Mouse (Mus musculus) monocyte, adult 5-6 weeks (primary cell): Measurements from ENCODE around the gene Pde12. TPM values are rescaled to one million over a fixed set of nuclear protein-coding genes. Genes with fewer than 3 reads are reported as not detected.
A peak's percentile ranks its signal among the peaks of the same experiment; 100 is the strongest.

Source experiments
- ATAC-seq: fragments of 153-309, 156-312 bp; replicated peaks from 2 replicates; pipeline ENCODE4 v1.8.0; 2017; ENCODE audit warnings: mild to moderate bottlenecking; ENCODE audit not compliant: low TSS enrichment, insufficient number of reproducible peaks, severe bottlenecking, poor library complexity, low FRiP score
- total RNA-seq: library from RNA; stranded (forward); fragments of 200-1000, 200-491, 200-594 nt; gene quantifications from 3 replicates; pipeline ENCODE4 v1.2.3, GENCODE M21; 2017

Pde12 gene
- total RNA-seq, 1 experiment from 2014 or later, result 8.6 TPM

GRCm38 (mm10) chr14:26651901-26652300 lies 17.8 kb downstream of the Pde12 start:
- no peak for ATAC-seq

GRCm38 (mm10) chr14:26647811-26648210 lies 21.9 kb downstream of the Pde12 start:
- ATAC-seq, result no peak

- no peak for ATAC-seq
These were observed 23.6 kb downstream of the Pde12 start for GRCm38 (mm10) chr14:26645989-26646650.

GRCm38 (mm10) chr14:26643006-26643624 lies 26.6 kb downstream of the Pde12 start:
- no peak for ATAC-seq

GRCm38 (mm10) chr14:26639961-26640360 lies 29.7 kb downstream of the Pde12 start:
- no peak for ATAC-seq

- ATAC-seq, result no peak
These were observed 30.4 kb downstream of the Pde12 start for GRCm38 (mm10) chr14:26639251-26639650.

GRCm38 (mm10) chr14:26638708-26639084 lies 31.0 kb downstream of the Pde12 start:
- peak; percentile 63 for ATAC-seq

GRCm38 (mm10) chr14:26637851-26638707 lies 31.6 kb downstream of the Pde12 start, which contains the start of gene Arf4:
Gene Arf4 (plus strand): TSS chr14:26638074.
- peak; percentile 99 for ATAC-seq

- ATAC-seq, result no peak
These were observed 32.4 kb downstream of the Pde12 start for GRCm38 (mm10) chr14:26637025-26637850.

- ATAC-seq, result peak; percentile 73
These were observed 43.0 kb downstream of the Pde12 start for GRCm38 (mm10) chr14:26626605-26627140.

- no peak for ATAC-seq
These were observed 44.4 kb downstream of the Pde12 start for GRCm38 (mm10) chr14:26625301-26625700.

GRCm38 (mm10) chr14:26610689-26611088 lies 59.0 kb downstream of the Pde12 start:
- ATAC-seq, result no peak

Other genes starting within 250 kb of the Pde12 start
- gene Slmap, start 135.0 kb downstream of the Pde12 start, total RNA-seq, result 76.2 to 135 TPM (median 95.9 TPM) in 3 replicates
- gene Dennd6a, start 96.0 kb downstream of the Pde12 start, total RNA-seq, result 28.5 to 43.1 TPM (median 32.7 TPM) in 3 replicates
- 125 to 462 TPM (median 150 TPM) in 3 replicates for gene Arf4, start 31.8 kb downstream of the Pde12 start, total RNA-seq
- 16.9 to 28.6 TPM (median 19.4 TPM) in 3 replicates for gene Dnah12, start 23.4 kb upstream of the Pde12 start, total RNA-seq
- 1.9 to 4.9 TPM (median 2.4 TPM) in 3 replicates for gene Asb14, start 224.7 kb upstream of the Pde12 start, total RNA-seq